Mouse (Mus musculus) NIH3T3 (cell line): Measurements from ENCODE around the gene Lyrm9.
"Not testable (repeated sequence)": the region's sequence is repeated elsewhere in the genome, so short reads cannot be mapped to it uniquely, and the experiment has no call there.

Source experiments
- DNase-seq: peaks from one replicate; pipeline ENCODE4 v3.0.0-alpha.2; 2012; ENCODE audit warnings: low read depth

Gene Lyrm9

GRCm38 (mm10) chr11:78851871-78852265, 25.5 kb downstream of the Lyrm9 start:
- DNase-seq = no peak

- DNase-seq = no peak
Measured at GRCm38 (mm10) chr11:78852529-78852928, 26.1 kb downstream of the Lyrm9 start.

GRCm38 (mm10) chr11:78856310-78856709, 29.9 kb downstream of the Lyrm9 start:
- peak; percentile 91 for DNase-seq

DNA sequence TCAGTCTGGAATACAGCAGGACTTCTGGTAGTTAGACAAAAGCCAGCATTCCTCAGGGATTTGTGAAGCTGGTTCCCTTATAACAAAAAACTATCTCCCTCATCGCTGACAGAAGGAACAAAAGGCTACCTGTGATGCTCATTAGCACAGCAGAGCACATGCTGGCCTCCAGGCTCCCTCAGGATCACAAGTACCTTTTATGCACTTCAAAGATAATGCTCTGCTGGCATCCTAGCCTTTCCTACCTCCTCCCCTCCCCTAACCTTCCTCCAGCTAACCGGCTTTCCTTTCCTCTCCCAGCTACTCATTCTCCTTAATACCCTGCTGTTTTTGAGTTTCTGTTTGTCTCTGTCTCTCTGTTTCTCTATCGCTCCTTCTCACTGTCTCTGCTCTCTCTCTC, 31.2 kb downstream of the Lyrm9 start:
- no peak for DNase-seq

DNA sequence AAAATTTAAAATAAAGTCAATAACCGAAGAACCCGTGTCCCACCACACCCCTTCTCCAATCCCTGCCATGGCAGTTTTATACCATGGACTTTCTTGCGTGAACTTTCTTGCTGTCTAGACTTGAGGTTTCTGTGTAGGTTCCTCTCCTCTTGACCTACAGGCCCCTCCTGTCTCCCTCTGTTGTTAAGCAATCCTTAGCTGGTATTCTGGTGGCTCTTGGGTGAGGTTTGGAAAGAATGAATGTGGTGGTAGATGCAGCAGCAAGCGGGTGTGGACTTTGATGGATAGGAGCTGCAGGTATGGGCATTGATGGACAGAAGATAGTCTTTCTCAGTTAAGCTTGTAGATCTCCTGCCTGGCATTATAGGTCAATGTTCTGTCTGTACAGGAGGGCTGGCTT, 37.5 kb downstream of the Lyrm9 start:
- no peak for DNase-seq

GRCm38 (mm10) chr11:78864567-78865278, 38.3 kb downstream of the Lyrm9 start:
- no peak for DNase-seq

- DNase-seq = peak; percentile 43
Measured at GRCm38 (mm10) chr11:78865314-78865713, 38.9 kb downstream of the Lyrm9 start.

- DNase-seq = no peak
Measured at GRCm38 (mm10) chr11:78866486-78866885, 40.1 kb downstream of the Lyrm9 start.

DNA sequence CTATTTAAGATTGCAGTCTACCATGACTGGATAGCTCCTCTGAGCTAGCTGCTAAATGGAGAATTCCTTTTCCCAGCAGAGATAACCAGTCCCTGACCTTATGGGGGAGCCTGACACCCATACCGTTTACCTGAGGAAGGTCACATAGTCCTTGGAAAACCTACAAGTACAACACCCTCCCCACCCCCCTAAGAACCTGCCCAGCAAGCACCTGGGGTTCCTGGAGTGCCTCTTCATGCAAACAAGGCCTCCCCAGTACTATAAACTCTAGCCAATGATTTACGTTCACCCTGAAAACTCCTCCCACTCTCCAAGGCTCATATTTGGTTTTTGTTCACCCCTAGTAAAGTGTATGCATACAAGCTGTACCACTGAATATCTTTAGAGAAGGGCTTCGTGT, 41.3 kb downstream of the Lyrm9 start:
- no peak for DNase-seq

DNA sequence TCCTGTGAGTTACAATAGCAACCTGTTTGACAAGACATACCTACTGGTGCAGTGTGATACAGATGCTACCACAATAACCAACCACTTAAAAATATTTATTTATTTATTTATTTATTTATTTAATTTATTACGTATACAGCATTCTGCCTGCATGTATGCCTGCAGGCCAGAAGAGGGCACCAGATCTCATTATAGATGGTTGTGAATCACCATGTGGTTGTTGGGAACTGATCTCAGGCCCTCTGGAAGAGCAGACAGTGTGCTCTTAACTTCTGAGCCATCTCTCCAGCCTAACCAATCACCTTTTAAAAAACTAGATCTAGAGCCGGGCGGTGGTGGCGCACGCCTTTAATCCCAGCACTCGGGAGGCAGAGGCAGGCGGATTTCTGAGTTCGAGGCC, 42.8 kb downstream of the Lyrm9 start:
- DNase-seq = not testable (repeated sequence)

- DNase-seq = no peak
Measured at GRCm38 (mm10) chr11:78870891-78871290, 44.5 kb downstream of the Lyrm9 start.

- peak; percentile 71 for DNase-seq
Measured at GRCm38 (mm10) chr11:78872782-78873181, 46.4 kb downstream of the Lyrm9 start.

DNA sequence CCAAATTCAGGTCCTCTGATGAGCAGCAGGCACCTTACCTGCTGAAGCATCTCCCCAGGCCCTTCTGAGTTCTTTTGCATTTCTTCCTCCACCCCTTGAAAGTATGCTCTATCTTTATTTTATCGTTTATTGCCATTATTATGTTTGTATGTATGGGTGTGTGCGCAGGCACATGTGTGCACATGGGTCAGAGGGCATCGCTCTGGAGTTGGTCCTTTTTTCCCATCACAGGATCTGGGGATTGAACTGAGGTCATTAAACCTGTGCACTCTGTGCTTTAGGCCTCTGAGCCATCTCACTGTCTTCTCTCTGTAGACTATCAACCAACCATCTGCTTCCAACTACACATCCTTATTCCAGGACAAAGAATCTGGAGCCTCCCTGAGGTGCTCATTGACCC, 53.3 kb downstream of the Lyrm9 start:
- DNase-seq = no peak

DNA sequence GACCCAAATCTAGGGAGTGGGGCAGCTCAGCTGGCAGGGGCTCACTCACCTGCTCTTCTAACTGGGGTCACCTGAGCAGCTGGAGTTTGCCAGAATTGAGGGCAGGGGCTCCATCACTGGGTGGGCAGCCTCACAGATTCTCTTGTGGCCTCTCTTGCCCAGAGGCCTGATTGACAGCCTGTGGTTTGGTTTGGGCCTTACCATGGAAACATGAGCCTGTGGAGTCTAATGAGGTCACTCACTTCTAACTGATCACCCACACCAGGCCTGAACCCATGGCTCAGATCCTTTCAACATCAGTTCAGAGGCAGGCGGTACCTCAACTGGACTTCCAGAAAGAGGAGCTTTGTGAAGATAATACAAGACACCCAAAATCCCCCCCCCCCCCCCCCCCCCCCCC, 60.3 kb downstream of the Lyrm9 start:
- DNase-seq = no peak

DNA sequence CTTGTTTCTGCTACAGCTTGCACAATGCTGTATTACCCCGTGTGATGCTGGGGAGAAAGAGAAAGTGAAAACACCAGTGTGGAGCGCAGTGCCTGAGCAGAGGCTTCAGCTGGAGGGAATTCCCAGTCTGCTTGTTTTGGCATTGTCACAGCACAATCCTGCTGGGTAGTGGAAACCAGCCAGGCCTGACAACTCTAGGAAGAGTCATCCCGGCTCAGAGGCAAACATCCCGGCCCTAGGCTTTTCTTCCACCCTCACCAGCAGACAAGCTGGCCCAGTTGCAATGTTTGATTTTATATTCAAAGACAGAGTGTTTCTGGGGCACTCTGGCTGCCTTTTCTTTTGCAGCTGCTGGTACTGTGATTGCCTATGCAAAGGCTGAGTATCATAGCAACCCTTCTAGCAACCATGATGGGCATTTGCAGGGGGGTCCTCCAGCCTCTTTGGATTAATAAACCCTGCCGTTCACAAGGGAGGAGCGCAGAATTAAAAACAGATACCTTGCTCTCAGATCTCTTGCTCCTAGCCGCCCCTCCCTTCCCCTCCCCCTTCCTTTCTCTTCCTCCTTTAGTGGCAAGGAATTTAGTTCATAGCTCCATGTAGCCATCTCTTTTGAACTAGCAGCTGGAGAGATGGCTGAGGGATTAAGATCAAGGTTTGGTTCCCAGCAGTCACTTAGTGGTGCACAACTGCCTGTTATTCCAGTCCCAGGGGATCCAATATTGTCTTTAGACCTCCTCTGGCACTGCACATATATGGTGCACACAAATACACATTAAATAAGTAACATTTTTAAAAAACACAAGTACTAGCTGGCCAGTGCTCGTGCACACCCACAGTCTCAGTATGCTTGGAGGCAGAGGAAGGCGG, 61.0 kb downstream of the Lyrm9 start:
- peak; percentile 97 for DNase-seq

- DNase-seq = peak; percentile 64
Measured at GRCm38 (mm10) chr11:78889156-78889555, 62.8 kb downstream of the Lyrm9 start.
